Mouse (Mus musculus): Measurements from ENCODE around the gene Ccdc85c.

- no peak for TF ChIP-seq CTCF (conservative IDR thresholded peaks at IDR 0.05; ENCODE audit: low read length)
- no peak for TF ChIP-seq NANOG (IDR thresholded peaks at IDR 0.05; ENCODE audit: borderline replicate concordance, low read length)
These were observed 47.7 kb downstream of the Ccdc85c start for GRCm38 (mm10) chr12:108227527-108227926.
